Mouse (Mus musculus): ENCODE measurements around the gene Crybg2. TPM values are rescaled to one million over a fixed set of nuclear protein-coding genes. Genes with fewer than 3 reads are reported as not detected.
A peak's percentile ranks its signal among the peaks of the same experiment; 100 is the strongest.

The Crybg2 gene
- polyA plus RNA-seq, 1 experiment, result 5.1 TPM

DNA sequence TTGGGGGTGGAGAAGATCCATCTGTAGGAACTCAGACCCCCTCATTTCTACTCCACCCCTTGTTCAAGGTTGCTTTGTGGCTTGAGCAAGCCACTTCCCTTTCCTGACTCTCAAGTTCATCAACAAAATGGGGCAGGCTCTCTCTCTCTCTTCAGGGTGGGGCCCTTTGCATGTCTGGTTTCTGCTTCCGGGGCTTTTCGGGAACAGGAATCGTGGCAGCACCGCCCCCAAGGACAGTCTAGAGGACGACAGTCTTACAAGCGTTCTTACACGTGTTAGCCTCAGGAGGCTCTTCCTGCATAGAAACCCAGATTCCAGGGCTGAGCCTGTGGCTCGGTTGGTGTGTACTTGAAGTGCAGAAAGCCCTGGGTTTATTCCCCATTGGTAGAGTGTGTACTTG lies 56.4 kb downstream of the Crybg2 start:
- Histone ChIP-seq H3K4me1 (ENCODE audit: control insufficient read depth, insufficient read depth, low read length) (no peaks in the 10 kb centered on the region), H3K27ac (ENCODE audit: insufficient read depth, low read length) (no peak overlapping the region), H3K4me3 (ENCODE audit: insufficient read depth, low read length) (no peak overlapping the region)
- TF ChIP-seq CTCF (IDR thresholded peaks at IDR 0.05; ENCODE audit: extremely low read depth, insufficient read depth, low read length), result no peak
- TF ChIP-seq POLR2A (IDR thresholded peaks at IDR 0.05; ENCODE audit: extremely low read depth, insufficient read depth, low read length), result no peak

DNA sequence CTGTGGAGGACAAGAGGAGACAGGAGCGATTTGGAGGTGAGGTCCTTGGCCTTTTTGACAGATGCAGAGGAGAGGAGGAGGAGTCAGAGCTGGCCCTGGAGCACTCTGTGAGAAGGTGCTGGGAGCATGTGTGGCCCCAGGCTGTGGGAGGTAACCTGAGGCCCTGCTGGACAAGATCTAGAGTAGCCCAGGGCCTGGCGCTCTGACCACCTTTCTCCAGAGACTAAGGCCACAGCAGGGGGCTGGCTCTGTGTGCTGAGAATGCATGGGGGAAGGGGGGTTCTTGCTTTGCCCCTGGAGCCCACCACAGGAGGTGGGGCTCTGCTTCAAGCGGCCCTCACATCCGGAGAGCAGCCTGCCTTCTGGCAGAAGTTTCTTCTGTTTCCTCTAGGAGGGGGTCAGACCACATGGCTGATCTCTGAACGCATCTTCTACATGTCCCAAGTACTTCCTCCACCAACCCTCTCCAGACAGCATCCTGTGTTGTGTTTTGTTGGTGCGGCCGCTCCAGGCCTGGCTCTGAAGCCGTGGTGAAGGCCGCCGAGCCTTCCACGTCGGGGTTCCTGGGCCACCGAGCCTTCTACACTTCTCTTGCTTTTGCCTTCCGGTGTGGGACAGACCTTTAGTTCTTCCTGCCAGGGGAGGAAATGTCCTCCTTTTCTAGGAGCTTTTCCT lies 57.6 kb downstream of the Crybg2 start:
- no peak overlapping the region for H3K27ac ChIP-seq (ENCODE audit: insufficient read depth, low read length)
- TF ChIP-seq POLR2A (IDR thresholded peaks at IDR 0.05; ENCODE audit: extremely low read depth, insufficient read depth, low read length), result no peak
- TF ChIP-seq CTCF (IDR thresholded peaks at IDR 0.05; ENCODE audit: extremely low read depth, insufficient read depth, low read length), result no peak
- no peak overlapping the region for H3K4me3 ChIP-seq (ENCODE audit: insufficient read depth, low read length)
- no peaks in the 10 kb centered on the region for H3K4me1 ChIP-seq (ENCODE audit: control insufficient read depth, insufficient read depth, low read length)

- Histone ChIP-seq H3K4me1 (ENCODE audit: control insufficient read depth, insufficient read depth, low read length) (no peaks in the 10 kb centered on the region), H3K4me3 (ENCODE audit: insufficient read depth, low read length) (no peak overlapping the region), H3K27ac (ENCODE audit: insufficient read depth, low read length) (no peak overlapping the region)
- TF ChIP-seq CTCF (IDR thresholded peaks at IDR 0.05; ENCODE audit: extremely low read depth, insufficient read depth, low read length) (no peak), POLR2A (IDR thresholded peaks at IDR 0.05; ENCODE audit: extremely low read depth, insufficient read depth, low read length) (no peak)
These were observed 58.4 kb downstream of the Crybg2 start for GRCm38 (mm10) chr4:134119042-134119441.

- H3K4me3 ChIP-seq (ENCODE audit: insufficient read depth, low read length), result no peak overlapping the region
- TF ChIP-seq CTCF (IDR thresholded peaks at IDR 0.05; ENCODE audit: extremely low read depth, insufficient read depth, low read length) (peak; percentile 24; the same call in 1 of the 2 replicates), POLR2A (IDR thresholded peaks at IDR 0.05; ENCODE audit: extremely low read depth, insufficient read depth, low read length) (no peak)
- no peak overlapping the region for H3K27ac ChIP-seq (ENCODE audit: insufficient read depth, low read length)
- no peaks in the 10 kb centered on the region for H3K4me1 ChIP-seq (ENCODE audit: control insufficient read depth, insufficient read depth, low read length)
These were observed 59.0 kb downstream of the Crybg2 start for GRCm38 (mm10) chr4:134119644-134120043.

DNA sequence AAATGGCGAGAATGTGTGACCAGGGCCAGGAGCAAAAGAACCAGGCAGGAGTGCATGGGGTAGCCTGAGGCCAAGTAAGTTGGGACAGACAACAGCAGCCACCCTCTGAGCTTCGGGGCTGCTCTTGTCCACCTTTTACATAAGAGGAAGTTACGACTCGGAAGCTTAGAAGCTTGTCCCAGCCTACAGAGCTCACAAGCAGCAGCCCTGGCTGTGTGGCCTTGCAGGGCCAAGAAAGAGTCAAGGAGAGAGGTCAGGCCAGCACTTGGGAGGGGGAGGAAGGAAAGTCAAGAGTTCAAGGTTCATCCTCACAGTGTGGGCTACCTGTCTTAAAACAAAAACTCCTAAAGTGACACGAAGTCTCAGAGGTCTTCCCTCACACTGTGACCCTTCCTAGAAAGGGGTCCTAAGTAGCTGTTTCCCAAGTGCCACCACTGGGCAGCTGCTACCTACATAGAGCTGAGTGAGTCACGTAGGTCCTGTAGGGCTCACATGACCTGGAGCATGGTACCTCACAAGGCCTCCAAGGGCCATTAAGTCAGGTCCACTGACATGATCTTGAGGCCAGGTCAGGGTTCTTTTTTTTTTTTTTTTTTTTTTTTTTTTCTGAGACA lies 59.7 kb downstream of the Crybg2 start:
- TF ChIP-seq CTCF (IDR thresholded peaks at IDR 0.05; ENCODE audit: extremely low read depth, insufficient read depth, low read length) (no peak), POLR2A (IDR thresholded peaks at IDR 0.05; ENCODE audit: extremely low read depth, insufficient read depth, low read length) (no peak)
- no peaks in the 10 kb centered on the region for H3K4me1 ChIP-seq (ENCODE audit: control insufficient read depth, insufficient read depth, low read length)
- no peak overlapping the region for H3K27ac ChIP-seq (ENCODE audit: insufficient read depth, low read length)
- no peak overlapping the region for H3K4me3 ChIP-seq (ENCODE audit: insufficient read depth, low read length)

DNA sequence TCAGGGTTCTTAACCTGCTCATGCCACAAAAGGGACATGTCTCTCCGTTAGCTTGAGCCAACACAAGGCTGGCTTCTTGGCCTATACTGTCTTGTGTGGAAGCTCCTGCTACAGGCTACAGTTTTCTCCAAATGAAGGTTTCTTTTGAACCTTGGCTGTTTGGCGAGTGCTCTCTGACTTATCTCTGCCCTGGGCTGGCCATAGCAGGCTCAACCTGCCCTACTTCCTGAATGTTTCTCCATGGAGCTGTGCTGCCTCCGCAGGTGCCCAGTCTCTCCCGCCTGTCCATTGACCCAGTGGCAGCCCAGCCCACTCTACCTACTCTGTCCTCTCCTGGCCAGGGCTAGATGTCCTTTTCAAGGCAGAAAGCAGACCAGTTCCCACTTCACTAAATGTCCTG lies 60.3 kb downstream of the Crybg2 start:
- TF ChIP-seq POLR2A (IDR thresholded peaks at IDR 0.05; ENCODE audit: extremely low read depth, insufficient read depth, low read length) (no peak), CTCF (IDR thresholded peaks at IDR 0.05; ENCODE audit: extremely low read depth, insufficient read depth, low read length) (no peak)
- H3K4me3 ChIP-seq (ENCODE audit: insufficient read depth, low read length), result no peak overlapping the region
- H3K27ac ChIP-seq (ENCODE audit: insufficient read depth, low read length), result no peak overlapping the region
- H3K4me1 ChIP-seq (ENCODE audit: control insufficient read depth, insufficient read depth, low read length), result no peaks in the 10 kb centered on the region

DNA sequence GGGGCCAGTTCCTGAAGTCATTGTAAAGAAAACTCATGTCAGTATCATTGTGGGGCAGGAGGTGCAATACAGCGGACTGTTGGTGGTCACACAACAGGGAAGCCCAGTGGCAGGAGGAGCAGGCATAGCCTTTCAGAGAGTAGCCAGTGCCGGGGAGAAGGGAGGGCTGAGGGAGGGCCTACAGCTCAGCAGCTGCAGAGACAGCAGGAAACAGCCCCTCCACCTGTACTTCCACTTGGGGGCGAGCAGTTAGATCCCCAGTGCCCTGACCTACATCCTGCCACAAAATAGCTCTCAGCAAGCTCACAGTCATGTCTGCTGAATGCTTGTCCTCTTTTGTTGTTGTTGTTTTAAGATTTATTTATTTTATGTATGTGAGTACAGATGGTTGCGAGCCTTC lies 61.0 kb downstream of the Crybg2 start:
- Histone ChIP-seq H3K27ac (ENCODE audit: insufficient read depth, low read length) (no peak overlapping the region), H3K4me3 (ENCODE audit: insufficient read depth, low read length) (no peak overlapping the region), H3K4me1 (ENCODE audit: control insufficient read depth, insufficient read depth, low read length) (peaks cover 2% of the 10 kb centered on the region; the same call in 1 of the 2 replicates)
- no peak for TF ChIP-seq POLR2A (IDR thresholded peaks at IDR 0.05; ENCODE audit: extremely low read depth, insufficient read depth, low read length)
- TF ChIP-seq CTCF (IDR thresholded peaks at IDR 0.05; ENCODE audit: extremely low read depth, insufficient read depth, low read length), result no peak

- Histone ChIP-seq H3K27ac (ENCODE audit: insufficient read depth, low read length) (no peak overlapping the region), H3K4me1 (ENCODE audit: control insufficient read depth, insufficient read depth, low read length) (peaks cover 2% of the 10 kb centered on the region; the same call in 1 of the 2 replicates), H3K4me3 (ENCODE audit: insufficient read depth, low read length) (no peak overlapping the region)
- TF ChIP-seq CTCF (IDR thresholded peaks at IDR 0.05; ENCODE audit: extremely low read depth, insufficient read depth, low read length) (no peak), POLR2A (IDR thresholded peaks at IDR 0.05; ENCODE audit: extremely low read depth, insufficient read depth, low read length) (no peak)
These were observed 61.7 kb downstream of the Crybg2 start for GRCm38 (mm10) chr4:134122281-134122680.

DNA sequence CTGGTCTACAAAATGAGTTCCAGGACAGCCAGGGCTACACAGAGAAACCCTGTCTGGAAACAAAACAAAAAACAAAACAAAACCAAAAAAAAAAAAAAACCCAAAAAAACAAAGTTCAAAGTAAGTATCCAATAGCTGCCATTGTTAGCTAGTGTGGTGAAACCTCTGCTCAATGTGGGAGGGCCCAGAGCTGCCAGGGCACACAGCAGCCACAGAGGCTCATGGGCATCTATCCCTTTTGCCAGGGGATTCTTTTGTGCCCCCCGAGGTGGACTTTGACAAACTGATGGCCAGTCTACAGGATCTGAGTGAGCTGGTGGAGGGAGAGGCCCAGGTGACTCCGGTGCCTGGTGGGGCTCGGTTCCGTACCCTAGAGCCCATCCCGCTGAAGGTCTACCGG lies 62.5 kb downstream of the Crybg2 start:
- H3K4me3 ChIP-seq (ENCODE audit: insufficient read depth, low read length), result no peak overlapping the region
- no peak overlapping the region for H3K27ac ChIP-seq (ENCODE audit: insufficient read depth, low read length)
- TF ChIP-seq CTCF (IDR thresholded peaks at IDR 0.05; ENCODE audit: extremely low read depth, insufficient read depth, low read length), result no peak
- no peak for TF ChIP-seq POLR2A (IDR thresholded peaks at IDR 0.05; ENCODE audit: extremely low read depth, insufficient read depth, low read length)
- peaks cover 4% of the 10 kb centered on the region; the same call in 1 of the 2 replicates for H3K4me1 ChIP-seq (ENCODE audit: control insufficient read depth, insufficient read depth, low read length)

Measured in cortical plate, adult 2 months (tissue).